Mouse (Mus musculus): Measurements from ENCODE around the gene Klk4.
A peak's percentile ranks its signal among the peaks of the same experiment; 100 is the strongest.

Gene Klk4

GRCm38 (mm10) chr7:43883547-43883946, 2.6 kb downstream of the Klk4 start:
- Histone ChIP-seq H3K36me3 (ENCODE audit: control insufficient read depth, insufficient read depth, low read length, poor library complexity, severe bottlenecking) (no peaks in the 10 kb centered on the region), H3K27me3 (ENCODE audit: control insufficient read depth, insufficient read depth, low read length, poor library complexity, severe bottlenecking) (no peaks in the 10 kb centered on the region)
- peak; percentile 26 for DNase-seq (ENCODE audit: low read depth, low spot score)

GRCm38 (mm10) chr7:43891365-43891764, 10.4 kb downstream of the Klk4 start:
- Histone ChIP-seq H3K27me3 (ENCODE audit: control insufficient read depth, insufficient read depth, low read length, poor library complexity, severe bottlenecking) (no peaks in the 10 kb centered on the region), H3K36me3 (ENCODE audit: control insufficient read depth, insufficient read depth, low read length, poor library complexity, severe bottlenecking) (no peaks in the 10 kb centered on the region)
- no peak for DNase-seq (ENCODE audit: low read depth, low spot score)

GRCm38 (mm10) chr7:43891788-43892187, 10.8 kb downstream of the Klk4 start:
- no peaks in the 10 kb centered on the region for H3K36me3 ChIP-seq (ENCODE audit: control insufficient read depth, insufficient read depth, low read length, poor library complexity, severe bottlenecking)
- no peak for DNase-seq (ENCODE audit: low read depth, low spot score)
- no peaks in the 10 kb centered on the region for H3K27me3 ChIP-seq (ENCODE audit: control insufficient read depth, insufficient read depth, low read length, poor library complexity, severe bottlenecking)

- no peaks in the 10 kb centered on the region for H3K27me3 ChIP-seq (ENCODE audit: control insufficient read depth, insufficient read depth, low read length, poor library complexity, severe bottlenecking)
- DNase-seq (ENCODE audit: low read depth, low spot score), result peak; percentile 74
Observed at GRCm38 (mm10) chr7:43894836-43895235, 13.9 kb downstream of the Klk4 start.

GRCm38 (mm10) chr7:43914821-43915220, 33.9 kb downstream of the Klk4 start:
- DNase-seq (ENCODE audit: low read depth, low spot score), result no peak
- no peaks in the 10 kb centered on the region for H3K36me3 ChIP-seq (ENCODE audit: control insufficient read depth, insufficient read depth, low read length, poor library complexity, severe bottlenecking)
- no peaks in the 10 kb centered on the region for H3K27me3 ChIP-seq (ENCODE audit: control insufficient read depth, insufficient read depth, low read length, poor library complexity, severe bottlenecking)

More at GRCm38 (mm10) chr7:43894836-43895235, 13.9 kb downstream of the Klk4 start:
- no peaks in the 10 kb centered on the region for H3K36me3 ChIP-seq (ENCODE audit: control insufficient read depth, insufficient read depth, low read length, poor library complexity, severe bottlenecking)

GRCm38 (mm10) chr7:43918426-43918825, 37.5 kb downstream of the Klk4 start:
- no peak for DNase-seq (ENCODE audit: low read depth, low spot score)
- H3K27me3 ChIP-seq (ENCODE audit: control insufficient read depth, insufficient read depth, low read length, poor library complexity, severe bottlenecking), result no peaks in the 10 kb centered on the region
- no peaks in the 10 kb centered on the region for H3K36me3 ChIP-seq (ENCODE audit: control insufficient read depth, insufficient read depth, low read length, poor library complexity, severe bottlenecking)

- no peak for DNase-seq (ENCODE audit: low read depth, low spot score)
- Histone ChIP-seq H3K36me3 (ENCODE audit: control insufficient read depth, insufficient read depth, low read length, poor library complexity, severe bottlenecking) (no peaks in the 10 kb centered on the region), H3K27me3 (ENCODE audit: control insufficient read depth, insufficient read depth, low read length, poor library complexity, severe bottlenecking) (no peaks in the 10 kb centered on the region)
Observed at GRCm38 (mm10) chr7:43918871-43919270, 37.9 kb downstream of the Klk4 start.

GRCm38 (mm10) chr7:43919559-43920451, 38.8 kb downstream of the Klk4 start:
- H3K36me3 ChIP-seq (ENCODE audit: control insufficient read depth, insufficient read depth, low read length, poor library complexity, severe bottlenecking), result no peaks in the 10 kb centered on the region
- peak; percentile 61 for DNase-seq (ENCODE audit: low read depth, low spot score)
- no peaks in the 10 kb centered on the region for H3K27me3 ChIP-seq (ENCODE audit: control insufficient read depth, insufficient read depth, low read length, poor library complexity, severe bottlenecking)

- DNase-seq (ENCODE audit: low read depth, low spot score), result no peak
Observed at GRCm38 (mm10) chr7:43920582-43920981, 39.6 kb downstream of the Klk4 start.

GRCm38 (mm10) chr7:43921087-43921486, 40.1 kb downstream of the Klk4 start:
- H3K27me3 ChIP-seq (ENCODE audit: control insufficient read depth, insufficient read depth, low read length, poor library complexity, severe bottlenecking), result no peaks in the 10 kb centered on the region
- DNase-seq (ENCODE audit: low read depth, low spot score), result no peak
- H3K36me3 ChIP-seq (ENCODE audit: control insufficient read depth, insufficient read depth, low read length, poor library complexity, severe bottlenecking), result no peaks in the 10 kb centered on the region

More at GRCm38 (mm10) chr7:43920582-43920981, 39.6 kb downstream of the Klk4 start:
- Histone ChIP-seq H3K27me3 (ENCODE audit: control insufficient read depth, insufficient read depth, low read length, poor library complexity, severe bottlenecking) (no peaks in the 10 kb centered on the region), H3K36me3 (ENCODE audit: control insufficient read depth, insufficient read depth, low read length, poor library complexity, severe bottlenecking) (no peaks in the 10 kb centered on the region)

- H3K36me3 ChIP-seq (ENCODE audit: control insufficient read depth, insufficient read depth, low read length, poor library complexity, severe bottlenecking), result no peaks in the 10 kb centered on the region
- no peak for DNase-seq (ENCODE audit: low read depth, low spot score)
- H3K27me3 ChIP-seq (ENCODE audit: control insufficient read depth, insufficient read depth, low read length, poor library complexity, severe bottlenecking), result no peaks in the 10 kb centered on the region
Observed at GRCm38 (mm10) chr7:43921941-43922340, 41.0 kb downstream of the Klk4 start.

- no peak for DNase-seq (ENCODE audit: low read depth, low spot score)
- Histone ChIP-seq H3K27me3 (ENCODE audit: control insufficient read depth, insufficient read depth, low read length, poor library complexity, severe bottlenecking) (no peaks in the 10 kb centered on the region), H3K36me3 (ENCODE audit: control insufficient read depth, insufficient read depth, low read length, poor library complexity, severe bottlenecking) (no peaks in the 10 kb centered on the region)
Observed at GRCm38 (mm10) chr7:43925985-43926384, 45.0 kb downstream of the Klk4 start.

GRCm38 (mm10) chr7:43928521-43928920, 47.6 kb downstream of the Klk4 start:
- no peaks in the 10 kb centered on the region for H3K27me3 ChIP-seq (ENCODE audit: control insufficient read depth, insufficient read depth, low read length, poor library complexity, severe bottlenecking)
- peak; percentile 36 for DNase-seq (ENCODE audit: low read depth, low spot score)
- H3K36me3 ChIP-seq (ENCODE audit: control insufficient read depth, insufficient read depth, low read length, poor library complexity, severe bottlenecking), result no peaks in the 10 kb centered on the region

GRCm38 (mm10) chr7:43932337-43932736, 51.4 kb downstream of the Klk4 start:
- DNase-seq (ENCODE audit: low read depth, low spot score), result no peak
- Histone ChIP-seq H3K36me3 (ENCODE audit: control insufficient read depth, insufficient read depth, low read length, poor library complexity, severe bottlenecking) (no peaks in the 10 kb centered on the region), H3K27me3 (ENCODE audit: control insufficient read depth, insufficient read depth, low read length, poor library complexity, severe bottlenecking) (no peaks in the 10 kb centered on the region)

- Histone ChIP-seq H3K36me3 (ENCODE audit: control insufficient read depth, insufficient read depth, low read length, poor library complexity, severe bottlenecking) (no peaks in the 10 kb centered on the region), H3K27me3 (ENCODE audit: control insufficient read depth, insufficient read depth, low read length, poor library complexity, severe bottlenecking) (no peaks in the 10 kb centered on the region)
- no peak for DNase-seq (ENCODE audit: low read depth, low spot score)
Observed at GRCm38 (mm10) chr7:43933440-43933839, 52.5 kb downstream of the Klk4 start, which contains the start of gene Klk15. Gene Klk15 (plus strand): TSS chr7:43933740.
